Mouse (Mus musculus) liver, embryonic 12.5 days (tissue): Measurements from ENCODE around the gene Klhl12. TPM values are rescaled to one million over a fixed set of nuclear protein-coding genes. Genes with fewer than 3 reads are reported as not detected.
"Not testable (repeated sequence)": the region's sequence is repeated elsewhere in the genome, so short reads cannot be mapped to it uniquely, and the experiment has no call there.

Source experiments
- ATAC-seq: fragments of 200-750 bp; cut with Nextera tagmentation; 2 replicates; pipeline ENCODE4 v1.8.0; 2017; ENCODE audit warnings: moderate number of reproducible peaks, mild to moderate bottlenecking, moderate library complexity
- H3K27ac ChIP-seq: fragments of 300-500 bp; sonication (generic); 2 replicates; pipeline ENCODE4 v1.5.1; 2016; ENCODE audit warnings: mild to moderate bottlenecking
- H3K27me3 ChIP-seq: fragments of 300-500 bp; sonication (generic); replicated peaks from 2 replicates; pipeline ENCODE4 v1.6.1; 2016; ENCODE audit warnings: mild to moderate bottlenecking, moderate library complexity
- H3K36me3 ChIP-seq: fragments of 300-500 bp; sonication (generic); 2 replicates; pipeline ENCODE4 v1.6.1; 2016; ENCODE audit warnings: mild to moderate bottlenecking, moderate library complexity
- H3K4me1 ChIP-seq: fragments of 300-500 bp; sonication (generic); 2 replicates; pipeline ENCODE4 v1.6.1; 2016
- H3K4me2 ChIP-seq: fragments of 300-500 bp; sonication (generic); 2 replicates; pipeline ENCODE4 v1.6.1; 2016; ENCODE audit warnings: mild to moderate bottlenecking, moderate library complexity
- H3K4me3 ChIP-seq: fragments of 300-500 bp; sonication (generic); 2 replicates; pipeline ENCODE4 v1.5.1; 2016; ENCODE audit warnings: mild to moderate bottlenecking, moderate library complexity
- H3K9ac ChIP-seq: fragments of 300-500 bp; sonication (generic); 2 replicates; pipeline ENCODE4 v1.6.1; 2016; ENCODE audit warnings: mild to moderate bottlenecking, moderate library complexity
- H3K9me3 ChIP-seq: fragments of 300-500 bp; sonication (generic); replicated peaks from 2 replicates; pipeline ENCODE4 v1.6.1; 2016; ENCODE audit warnings: mild to moderate bottlenecking, moderate library complexity
- WGBS: fragments of 180-500 bp; shearing (Covaris S2); methylation state at CpG from one replicate; pipeline ENCODE4 v1.1.7; 2016; ENCODE audit not compliant: insufficient replicate concordance; 5-methylcytosine and 5-hydroxymethylcytosine counted together
- polyA plus RNA-seq: library from polyadenylated mRNA; unstranded; fragments of >200 nt; fragmentation: Nextera tagmentation; extraction: Ambion mirVana; gene quantifications from 2 replicates; pipeline ENCODE4 v1.2.1, GENCODE M21; 2016

The Klhl12 gene
- polyA plus RNA-seq, 1 experiment from 2014 or later, result 40.2 TPM

- Histone ChIP-seq H3K4me3 (no peak overlapping the region), H3K4me2 (no peak overlapping the region), H3K4me1 (peaks cover 4% of the 10 kb centered on the region), H3K9ac (no peak overlapping the region), H3K27me3 (no peaks in the 10 kb centered on the region), H3K27ac (no peak overlapping the region), H3K9me3 (no peaks in the 10 kb centered on the region), H3K36me3 (peaks cover 45% of the 10 kb centered on the region)
- 69% methylated on average over 1 of the region's 1 CpGs for WGBS
- no peak for ATAC-seq
Observed at GRCm38 (mm10) chr1:134500916-134501315, 45.6 kb downstream of the Klhl12 start.

GRCm38 (mm10) chr1:134506201-134506600 is 50.9 kb downstream of the Klhl12 start:
- Histone ChIP-seq H3K36me3 (peaks cover 63% of the 10 kb centered on the region), H3K4me1 (peaks cover 7% of the 10 kb centered on the region), H3K4me2 (no peak overlapping the region), H3K9ac (no peak overlapping the region), H3K27me3 (no peaks in the 10 kb centered on the region), H3K27ac (no peak overlapping the region), H3K4me3 (no peak overlapping the region), H3K9me3 (no peaks in the 10 kb centered on the region)
- ATAC-seq, result no peak
- 85% methylated on average over 8 of the region's 8 CpGs for WGBS

GRCm38 (mm10) chr1:134510018-134510417 is 54.7 kb downstream of the Klhl12 start:
- H3K4me2 ChIP-seq, result no peak overlapping the region
- peaks cover 42% of the 10 kb centered on the region for H3K36me3 ChIP-seq
- no peak overlapping the region for H3K27ac ChIP-seq
- H3K9me3 ChIP-seq, result no peaks in the 10 kb centered on the region
- WGBS, result 27% methylated on average over 7 of the region's 7 CpGs
- H3K27me3 ChIP-seq, result peaks cover 37% of the 10 kb centered on the region
- peaks cover 23% of the 10 kb centered on the region for H3K4me1 ChIP-seq
- ATAC-seq, result no peak
- H3K9ac ChIP-seq, result no peak overlapping the region
- H3K4me3 ChIP-seq, result no peak overlapping the region

DNA sequence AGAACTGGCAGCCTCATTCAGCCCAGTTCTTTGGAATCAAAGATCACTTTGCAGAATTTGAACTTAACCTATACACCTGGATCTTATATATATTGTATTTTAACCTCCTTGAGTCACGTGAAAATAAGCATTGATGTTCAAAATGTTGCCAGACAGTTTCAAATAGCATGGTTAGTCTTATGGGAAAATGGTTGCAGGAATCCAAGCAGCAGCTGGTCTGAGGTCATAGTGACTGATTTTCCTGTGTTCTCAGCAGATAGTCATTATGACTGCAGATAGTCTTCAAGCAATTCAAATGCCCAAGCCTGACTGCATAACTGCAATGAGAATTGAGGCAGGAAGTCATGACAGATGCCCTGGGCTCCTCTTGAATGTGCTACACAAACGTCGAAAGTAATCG is 56.9 kb downstream of the Klhl12 start:
- WGBS, result 42% methylated on average over 4 of the region's 4 CpGs
- Histone ChIP-seq H3K4me3 (no peak overlapping the region), H3K27me3 (peaks cover 54% of the 10 kb centered on the region), H3K36me3 (peaks cover 21% of the 10 kb centered on the region), H3K9ac (no peak overlapping the region), H3K27ac (no peak overlapping the region), H3K4me2 (no peak overlapping the region), H3K9me3 (no peaks in the 10 kb centered on the region), H3K4me1 (peaks cover 23% of the 10 kb centered on the region)
- no peak for ATAC-seq

DNA sequence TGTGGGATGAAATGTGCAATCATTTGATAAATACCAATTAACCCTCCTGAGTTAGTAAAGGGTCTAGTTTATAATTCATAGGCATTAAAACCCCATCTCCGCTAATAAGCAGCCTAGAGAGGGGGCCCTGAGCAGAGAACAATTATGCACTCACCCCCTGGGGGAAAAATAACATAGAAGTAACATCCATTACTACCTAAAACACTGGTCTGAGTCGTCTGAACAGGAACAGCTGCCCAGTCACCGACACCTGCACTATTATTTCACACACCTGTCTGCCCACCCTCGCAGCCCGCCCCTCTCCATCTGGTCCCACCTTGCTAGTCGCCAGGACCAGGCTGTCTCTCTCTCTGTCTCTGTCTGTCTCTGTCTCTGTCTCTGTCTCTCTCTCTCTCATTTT is 57.3 kb downstream of the Klhl12 start:
- peaks cover 54% of the 10 kb centered on the region for H3K27me3 ChIP-seq
- no peak overlapping the region for H3K4me3 ChIP-seq
- H3K27ac ChIP-seq, result no peak overlapping the region
- peaks cover 17% of the 10 kb centered on the region for H3K36me3 ChIP-seq
- H3K9ac ChIP-seq, result no peak overlapping the region
- WGBS, result 67% methylated on average over 6 of the region's 6 CpGs
- ATAC-seq, result no peak
- H3K9me3 ChIP-seq, result no peaks in the 10 kb centered on the region
- H3K4me2 ChIP-seq, result peak overlapping the region; percentile 83
- H3K4me1 ChIP-seq, result peaks cover 23% of the 10 kb centered on the region

- Histone ChIP-seq H3K4me3 (peak overlapping the region; percentile 55), H3K4me2 (peak overlapping the region; percentile 83), H3K9me3 (no peaks in the 10 kb centered on the region), H3K4me1 (peaks cover 23% of the 10 kb centered on the region), H3K27me3 (peaks cover 54% of the 10 kb centered on the region), H3K36me3 (peaks cover 9% of the 10 kb centered on the region), H3K9ac (peak overlapping the region; percentile 60), H3K27ac (no peak overlapping the region)
- peak; percentile 40; the same call in 1 of the 2 replicates for ATAC-seq
- 4% methylated on average over 38 of the region's 38 CpGs for WGBS
Observed at GRCm38 (mm10) chr1:134513312-134513860, 58.1 kb downstream of the Klhl12 start.

- peaks cover 5% of the 10 kb centered on the region; the same call in 1 of the 2 replicates for H3K36me3 ChIP-seq
- 46% methylated on average over 16 of the region's 16 CpGs for WGBS
- H3K9ac ChIP-seq, result peak overlapping the region; percentile 60; the same call in 1 of the 2 replicates
- H3K9me3 ChIP-seq, result no peaks in the 10 kb centered on the region
- H3K4me3 ChIP-seq, result peak overlapping the region; percentile 55
- H3K4me1 ChIP-seq, result peaks cover 28% of the 10 kb centered on the region
- H3K4me2 ChIP-seq, result peak overlapping the region; percentile 83
- peaks cover 54% of the 10 kb centered on the region for H3K27me3 ChIP-seq
- no peak for ATAC-seq
- H3K27ac ChIP-seq, result no peak overlapping the region
Observed at GRCm38 (mm10) chr1:134513876-134514590, 58.7 kb downstream of the Klhl12 start.

DNA sequence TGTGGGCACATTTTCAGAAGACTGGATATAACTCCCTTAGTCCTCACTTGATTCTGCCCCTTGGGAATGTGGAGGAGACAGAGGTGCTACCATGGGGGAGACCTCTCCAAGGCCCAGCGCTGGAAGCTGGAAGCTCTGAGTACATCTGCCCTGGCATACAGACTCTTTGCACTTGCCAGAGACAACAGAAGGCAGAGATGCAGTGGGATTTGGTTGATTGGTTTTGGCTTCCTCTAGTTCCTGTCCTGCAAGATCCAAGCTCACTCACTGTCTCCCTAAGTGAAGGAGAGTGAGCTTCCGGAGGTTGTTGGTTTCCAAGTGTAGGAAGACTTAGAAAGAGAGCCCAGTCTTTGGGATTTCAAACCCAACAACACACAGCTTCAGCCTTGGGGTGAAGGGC is 60.6 kb downstream of the Klhl12 start:
- Histone ChIP-seq H3K4me3 (no peak overlapping the region), H3K27ac (no peak overlapping the region), H3K4me1 (peaks cover 37% of the 10 kb centered on the region), H3K36me3 (no peaks in the 10 kb centered on the region), H3K27me3 (peaks cover 54% of the 10 kb centered on the region), H3K9me3 (no peaks in the 10 kb centered on the region), H3K4me2 (no peak overlapping the region), H3K9ac (no peak overlapping the region)
- ATAC-seq, result no peak
- 70% methylated on average over 2 of the region's 2 CpGs for WGBS

DNA sequence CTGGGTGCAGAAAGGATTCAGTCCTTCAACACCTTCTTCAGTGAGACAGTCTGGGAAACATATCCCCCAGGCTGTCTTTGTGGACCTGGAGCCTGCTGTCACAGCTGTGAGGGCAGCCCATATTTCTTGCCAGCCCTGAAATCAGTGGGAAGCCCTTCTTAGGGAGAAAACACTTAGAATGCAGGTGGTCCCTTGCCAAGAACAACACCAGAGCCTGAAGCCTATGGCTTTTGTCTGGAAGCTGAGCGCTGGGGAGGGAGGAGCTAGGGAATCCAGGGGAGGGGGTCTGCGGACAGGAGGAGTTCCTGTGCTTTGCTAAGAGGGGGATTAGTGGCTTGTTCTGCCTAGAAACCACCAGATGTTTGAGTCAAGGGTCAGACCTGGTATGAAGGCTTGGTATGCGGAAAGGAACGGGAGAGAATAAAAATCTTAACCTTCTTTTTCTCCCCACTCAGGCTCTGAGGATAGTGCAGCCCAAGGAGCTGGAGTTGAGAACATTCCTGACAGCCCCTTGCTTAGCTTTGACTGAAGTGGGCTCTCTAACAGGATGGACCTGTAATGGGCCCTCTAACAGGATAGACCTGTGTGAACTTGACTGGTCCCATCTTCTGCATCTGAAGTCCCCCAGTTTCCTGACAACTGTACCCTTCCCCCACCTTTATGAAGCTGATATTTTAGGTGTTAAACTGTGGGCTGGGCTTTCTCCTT is 61.3 kb downstream of the Klhl12 start:
- H3K27ac ChIP-seq, result no peak overlapping the region
- H3K4me2 ChIP-seq, result no peak overlapping the region
- no peaks in the 10 kb centered on the region for H3K36me3 ChIP-seq
- H3K9me3 ChIP-seq, result no peaks in the 10 kb centered on the region
- peaks cover 45% of the 10 kb centered on the region for H3K4me1 ChIP-seq
- H3K9ac ChIP-seq, result no peak overlapping the region
- H3K27me3 ChIP-seq, result peaks cover 51% of the 10 kb centered on the region
- WGBS, result 53% methylated on average over 4 of the region's 4 CpGs
- no peak for ATAC-seq
- H3K4me3 ChIP-seq, result no peak overlapping the region

DNA sequence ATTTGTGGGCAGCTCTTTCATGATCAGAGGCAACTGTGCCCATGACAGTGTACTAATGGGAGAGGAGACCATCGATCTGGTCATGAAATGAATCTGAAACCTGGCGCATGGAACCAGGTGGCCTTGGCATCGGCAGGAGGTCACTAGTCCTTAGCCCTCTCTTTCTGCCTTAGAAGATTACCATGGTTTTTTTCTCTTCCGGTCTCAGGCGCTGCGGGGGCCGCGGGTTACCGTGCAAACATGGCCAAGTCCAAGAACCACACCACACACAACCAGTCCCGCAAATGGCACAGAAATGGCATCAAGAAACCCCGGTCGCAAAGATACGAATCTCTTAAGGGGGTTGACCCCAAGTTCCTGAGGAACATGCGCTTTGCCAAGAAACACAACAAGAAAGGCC is 62.5 kb downstream of the Klhl12 start:
- 81% methylated on average over 14 of the region's 14 CpGs for WGBS
- H3K4me2 ChIP-seq, H3K9ac ChIP-seq, H3K4me3 ChIP-seq, ATAC-seq, H3K9me3 ChIP-seq, H3K36me3 ChIP-seq: not testable (repeated sequence)
- H3K27ac ChIP-seq, result 0 out of 2 replicates have a peak overlapping the region, but pooled peaks have one; percentile 0
- H3K27me3 ChIP-seq, result peaks cover 39% of the 10 kb centered on the region
- H3K4me1 ChIP-seq, result peaks cover 51% of the 10 kb centered on the region

DNA sequence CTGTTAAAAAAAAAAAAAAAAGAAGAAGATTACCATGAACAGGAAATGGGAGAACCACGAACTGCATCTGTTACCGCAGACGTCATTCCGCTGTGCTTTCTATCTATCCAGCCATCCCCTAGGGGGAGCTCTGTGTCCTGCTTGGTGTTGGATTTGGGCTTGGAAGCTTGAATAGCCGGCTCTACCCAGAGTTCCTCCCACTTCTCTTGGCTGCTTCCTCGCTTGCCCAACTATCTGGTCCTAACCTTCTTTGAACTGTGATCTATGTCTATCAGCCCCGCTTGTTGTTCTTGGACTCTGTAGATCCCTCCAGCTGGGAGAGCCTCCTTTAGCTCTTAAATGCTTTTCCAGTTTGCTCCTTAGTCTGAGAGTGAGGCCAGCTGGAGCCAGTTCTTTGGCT is 63.3 kb downstream of the Klhl12 start:
- Histone ChIP-seq H3K4me3 (no peak overlapping the region), H3K27ac (peak overlapping the region; percentile 66; the same call in 1 of the 2 replicates), H3K4me2 (peak overlapping the region; percentile 43), H3K27me3 (peaks cover 31% of the 10 kb centered on the region), H3K9me3 (no peaks in the 10 kb centered on the region), H3K4me1 (peaks cover 42% of the 10 kb centered on the region), H3K36me3 (no peaks in the 10 kb centered on the region), H3K9ac (no peak overlapping the region)
- ATAC-seq, result peak; percentile 75
- WGBS, result 2% methylated on average over 7 of the region's 7 CpGs

- H3K27me3 ChIP-seq, result peaks cover 26% of the 10 kb centered on the region
- H3K4me2 ChIP-seq, H3K9ac ChIP-seq, ATAC-seq, H3K27ac ChIP-seq, H3K9me3 ChIP-seq, H3K4me3 ChIP-seq, H3K36me3 ChIP-seq: not testable (repeated sequence)
- peaks cover 40% of the 10 kb centered on the region for H3K4me1 ChIP-seq
- 84% methylated on average over 5 of the region's 5 CpGs for WGBS
Observed at GRCm38 (mm10) chr1:134519201-134519600, 63.9 kb downstream of the Klhl12 start.
